Mouse (Mus musculus): Measurements from ENCODE around the gene Cryab. TPM values are rescaled to one million over a fixed set of nuclear protein-coding genes. Genes with fewer than 3 reads are reported as not detected.

The Cryab gene
- polyA plus RNA-seq, 1 experiment from 2014 or later = 1,345 TPM

DNA sequence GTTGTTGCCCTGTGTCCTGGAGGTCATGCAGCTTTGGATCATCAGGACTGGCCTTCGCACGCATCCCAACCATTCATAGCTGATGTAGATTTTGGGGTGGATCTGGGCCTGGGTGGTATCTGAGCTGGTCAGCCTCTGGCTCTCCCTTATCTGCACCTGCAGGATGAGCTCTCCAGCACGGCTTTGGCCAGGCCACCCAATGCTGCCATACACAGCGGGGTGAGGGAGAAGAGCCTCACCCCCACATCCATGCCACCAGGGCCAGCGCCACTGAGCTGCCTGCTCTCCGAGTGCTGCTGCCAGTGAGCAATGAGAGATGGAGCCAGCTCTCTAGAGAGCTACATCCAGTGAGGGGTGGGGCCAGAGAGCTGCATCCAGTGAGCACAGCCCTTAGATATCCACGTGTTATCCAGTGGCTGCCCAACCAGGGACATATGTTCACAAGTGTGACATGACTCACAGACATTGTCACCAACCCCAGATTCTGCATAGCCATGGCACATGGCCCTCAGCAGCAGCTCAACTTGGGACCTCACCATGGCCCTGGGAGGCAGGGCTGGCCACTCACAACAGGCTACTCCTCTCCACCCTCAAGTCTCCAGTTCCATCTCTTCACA, 52.0 kb downstream of the Cryab start:
- Histone ChIP-seq H3K4me1 (ENCODE audit: control insufficient read depth in 2 of 2, insufficient read depth in 2 of 2, low read length in 2 of 2) (no peaks in the 10 kb centered on the region), H3K4me3 (ENCODE audit: control insufficient read depth in 1 of 2, insufficient read depth in 1 of 2, low read depth in 1 of 2, low read length in 2 of 2) (no peak overlapping the region), H3K4me2 (ENCODE audit: low read length) (no peak overlapping the region), H3K27me3 (ENCODE audit: control insufficient read depth, insufficient read depth, low read length) (no peaks in the 10 kb centered on the region), H3K27ac (replicated peaks in 1 of 2; ENCODE audit: control insufficient read depth in 1 of 2, insufficient read depth in 1 of 2, low read depth in 2 of 2, low read length in 2 of 2) (no peak overlapping the region), H3K9ac (ENCODE audit: low read length) (no peak overlapping the region), H3K36me3 (ENCODE audit: control insufficient read depth, insufficient read depth, low read length) (peaks cover 88% of the 10 kb centered on the region), H3K9me3 (ENCODE audit: control insufficient read depth, low read length) (no peaks in the 10 kb centered on the region)
- WGBS = 81% methylated on average over 7 of the region's 7 CpGs
- no peak for ATAC-seq (ENCODE audit: insufficient number of reproducible peaks, insufficient read depth, low FRiP score, low read depth)

Other genes starting within 250 kb of the Cryab start
- gene Pts, start 222.6 kb upstream of the Cryab start, polyA plus RNA-seq (2014; fragmentation: Nextera tagmentation; extraction: Ambion mirVana) = 88.7 and 98.4 TPM in 2 replicates
- gene Il18, start 196.5 kb upstream of the Cryab start, polyA plus RNA-seq (2014; fragmentation: Nextera tagmentation; extraction: Ambion mirVana) = 4.5 and 5.5 TPM in 2 replicates
- 0.12 TPM in 1 of 2 replicates, not detected in the other for gene Bco2, start 196.1 kb upstream of the Cryab start, polyA plus RNA-seq (2014; fragmentation: Nextera tagmentation; extraction: Ambion mirVana)
- 0.31 TPM in 1 of 2 replicates, not detected in the other for gene Tex12, start 190.0 kb upstream of the Cryab start, polyA plus RNA-seq (2014; fragmentation: Nextera tagmentation; extraction: Ambion mirVana)
- gene Sdhd, start 147.5 kb upstream of the Cryab start, polyA plus RNA-seq (2014; fragmentation: Nextera tagmentation; extraction: Ambion mirVana) = 751 and 787 TPM in 2 replicates
- gene Timm8b, start 147.4 kb upstream of the Cryab start, polyA plus RNA-seq (2014; fragmentation: Nextera tagmentation; extraction: Ambion mirVana) = 338 and 373 TPM in 2 replicates
- gene Pih1d2, start 134.0 kb upstream of the Cryab start, polyA plus RNA-seq (2014; fragmentation: Nextera tagmentation; extraction: Ambion mirVana) = 1.9 TPM in 2 replicates
- gene Nkapd1, start 133.9 kb upstream of the Cryab start, polyA plus RNA-seq (2014; fragmentation: Nextera tagmentation; extraction: Ambion mirVana) = 15.4 and 18.3 TPM in 2 replicates
- gene Dlat, start 91.5 kb upstream of the Cryab start, polyA plus RNA-seq (2014; fragmentation: Nextera tagmentation; extraction: Ambion mirVana) = 161 TPM in 2 replicates
- 11.9 and 12.5 TPM in 2 replicates for gene Dixdc1, start 11.8 kb upstream of the Cryab start, polyA plus RNA-seq (2014; fragmentation: Nextera tagmentation; extraction: Ambion mirVana)
- 10.3 and 11.4 TPM in 2 replicates for gene 2310030G06Rik, start 4.8 kb upstream of the Cryab start, polyA plus RNA-seq (2014; fragmentation: Nextera tagmentation; extraction: Ambion mirVana)
- 312 and 322 TPM in 2 replicates for gene Hspb2, start 1.0 kb downstream of the Cryab start, polyA plus RNA-seq (2014; fragmentation: Nextera tagmentation; extraction: Ambion mirVana)
- 9.0 and 9.1 TPM in 2 replicates for gene Fdxacb1, start 16.9 kb downstream of the Cryab start, polyA plus RNA-seq (2014; fragmentation: Nextera tagmentation; extraction: Ambion mirVana)
- 28.5 and 31.5 TPM in 2 replicates for gene Alg9, start 23.7 kb downstream of the Cryab start, polyA plus RNA-seq (2014; fragmentation: Nextera tagmentation; extraction: Ambion mirVana)
- gene 1110032A03Rik, start 24.2 kb downstream of the Cryab start, polyA plus RNA-seq (2014; fragmentation: Nextera tagmentation; extraction: Ambion mirVana) = 27.5 and 33.4 TPM in 2 replicates
- gene Ppp2r1b, start 94.0 kb downstream of the Cryab start, polyA plus RNA-seq (2014; fragmentation: Nextera tagmentation; extraction: Ambion mirVana) = 38.8 and 39.4 TPM in 2 replicates

Measured in heart, embryonic 14.5 days (tissue).